Mouse (Mus musculus) retina, postnatal 7 days (tissue): ENCODE data around the gene Agtr1a.

Source experiments
- DNase-seq: peaks from one replicate; pipeline ENCODE4 v3.0.0-alpha.2; 2012; ENCODE audit warnings: low read depth, low spot score

The Agtr1a gene

DNA sequence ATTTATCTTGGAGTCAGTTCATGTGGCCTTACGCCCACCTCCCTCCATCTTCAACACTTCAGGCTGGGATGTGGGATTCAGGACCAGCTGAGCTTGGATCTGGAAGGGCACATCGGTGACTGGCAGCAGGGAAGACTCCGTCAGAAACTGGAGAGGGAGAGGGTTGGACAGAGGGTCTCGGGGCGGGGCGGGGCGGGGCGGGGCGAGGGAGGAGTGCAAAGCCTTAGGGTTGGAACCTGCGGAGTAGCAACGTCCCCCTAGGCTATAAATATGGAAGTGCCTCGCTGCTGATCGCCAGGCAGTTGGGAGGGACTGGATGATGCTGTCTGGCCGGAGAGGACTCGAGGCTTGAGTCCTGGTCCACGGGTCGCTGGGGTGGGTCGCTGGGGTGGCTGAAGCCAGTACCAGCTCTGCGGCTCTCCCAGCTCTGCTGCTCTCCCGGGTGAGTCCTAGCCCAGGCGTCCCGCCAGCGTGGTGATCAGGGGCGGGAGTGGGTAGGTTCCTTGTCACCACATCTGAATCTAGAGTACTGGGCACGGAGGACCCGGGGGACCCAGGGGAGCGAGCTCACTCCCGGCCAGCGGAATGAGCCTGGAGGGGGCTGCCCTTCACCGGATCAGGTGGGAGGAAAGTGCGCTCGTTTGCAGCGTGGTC lies at the start of gene Agtr1a:
TSS of gene Agtr1a (plus strand) at position 294 of the 654 bp plus-strand sequence.
- DNase-seq = peak; percentile 5

DNA sequence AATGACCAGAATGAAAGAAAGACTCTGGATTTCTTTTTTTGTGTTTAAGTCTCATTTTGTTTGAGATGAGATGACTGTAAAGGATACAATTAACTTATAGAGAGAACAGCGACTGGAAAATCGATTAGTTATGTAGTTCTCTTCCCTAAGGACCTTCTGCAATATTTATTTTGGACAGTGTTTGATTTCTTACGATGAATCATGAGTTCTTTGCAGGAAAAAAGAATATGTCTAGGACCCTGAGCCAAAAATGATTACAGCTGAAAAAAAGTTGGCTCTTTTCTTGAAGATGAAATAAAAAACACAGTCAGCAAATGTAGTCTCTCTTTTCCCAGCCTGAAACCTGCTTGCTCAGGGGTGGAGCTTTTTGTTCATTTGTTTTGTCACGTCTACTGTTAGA lies 26.0 kb upstream of the Agtr1a start:
- no peak for DNase-seq

DNA sequence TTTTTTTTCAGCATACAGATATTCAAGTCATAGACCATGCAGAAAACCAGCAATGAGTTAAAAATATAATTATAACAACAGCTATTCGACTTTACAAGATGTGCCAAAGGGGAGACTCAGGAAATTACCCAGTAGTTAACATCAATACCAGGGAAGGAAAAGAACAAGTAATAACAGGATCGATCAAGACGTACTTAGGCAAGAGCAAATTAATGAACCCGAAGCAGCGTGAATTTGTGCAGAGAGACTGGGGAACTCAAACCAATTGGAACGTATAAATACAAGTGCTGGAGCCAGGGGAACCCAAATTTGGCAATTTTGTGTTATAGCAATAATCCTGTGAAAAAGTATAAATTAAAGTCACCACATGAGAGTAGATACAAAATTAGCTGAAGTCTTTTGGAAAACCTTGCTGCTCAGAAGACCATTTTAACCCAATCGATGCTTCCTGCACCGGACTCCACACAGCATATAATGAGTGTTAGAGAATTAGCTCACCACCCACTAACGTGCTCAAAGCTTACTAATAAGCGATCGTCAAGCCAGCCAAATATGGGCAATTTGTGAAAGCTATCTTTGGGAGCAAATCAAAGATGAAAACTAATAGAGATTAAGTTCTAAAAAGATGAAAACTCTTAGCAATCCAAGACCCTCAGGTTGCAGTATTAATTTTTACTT lies 11.4 kb upstream of the Agtr1a start:
- DNase-seq = no peak

DNA sequence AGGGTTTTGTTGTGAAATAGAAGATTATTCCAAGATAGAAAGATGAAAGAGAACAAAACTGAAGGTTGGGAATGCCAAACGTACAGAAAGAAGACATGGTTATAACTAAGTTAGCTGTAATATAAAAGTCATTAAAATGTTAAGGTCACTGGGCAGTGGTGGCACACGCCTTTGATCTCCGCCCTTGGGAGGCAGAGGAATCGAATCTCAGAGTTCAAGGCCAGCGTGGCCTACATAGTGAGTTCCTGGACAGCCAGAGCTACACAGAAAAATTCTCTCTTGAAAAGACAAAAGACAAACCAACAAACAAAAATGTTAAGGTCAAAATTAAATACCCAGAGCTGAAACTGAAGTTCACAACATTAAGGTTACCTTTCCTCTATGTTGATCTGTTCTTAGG lies 5.2 kb upstream of the Agtr1a start:
- DNase-seq = no peak

DNA sequence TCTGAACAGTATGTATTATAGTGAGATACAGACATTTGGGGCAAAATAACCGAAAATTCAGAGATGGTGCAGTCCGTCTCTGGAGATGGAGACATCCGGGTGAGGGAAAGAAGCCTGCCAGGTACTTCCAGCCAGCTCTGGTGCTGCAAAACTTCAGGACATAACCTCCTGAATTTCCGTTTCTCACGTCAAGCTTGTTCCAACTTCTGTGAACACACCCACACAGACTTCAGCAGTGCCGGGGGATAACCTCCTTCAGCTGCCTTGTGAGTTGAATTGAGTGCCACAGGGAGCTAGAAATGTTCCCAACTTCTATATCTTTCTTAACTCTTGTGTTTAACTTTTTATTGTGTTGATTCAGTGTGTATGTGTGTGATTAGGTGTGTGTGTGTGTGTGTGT lies 4.4 kb upstream of the Agtr1a start:
- DNase-seq = no peak

DNA sequence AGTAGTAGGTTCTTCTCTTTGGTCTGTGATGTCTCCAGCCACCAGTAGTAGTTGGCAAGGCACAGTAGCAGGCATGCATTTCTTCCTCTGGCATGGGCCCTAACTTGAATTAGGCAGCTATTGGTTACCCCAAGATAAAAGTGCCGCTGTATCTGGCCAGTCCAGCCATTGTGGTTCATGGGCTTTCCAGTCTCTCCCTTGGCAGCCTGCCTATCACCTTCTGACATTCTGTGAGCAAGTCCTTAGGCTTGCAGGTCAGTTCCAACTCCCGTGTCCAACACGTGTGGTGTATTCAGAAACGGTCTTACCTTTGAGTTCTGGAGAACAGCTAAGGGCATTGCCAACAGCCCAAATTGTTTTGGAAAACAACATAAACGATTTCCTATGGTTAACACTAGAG lies 3.7 kb upstream of the Agtr1a start:
- no peak for DNase-seq

DNA sequence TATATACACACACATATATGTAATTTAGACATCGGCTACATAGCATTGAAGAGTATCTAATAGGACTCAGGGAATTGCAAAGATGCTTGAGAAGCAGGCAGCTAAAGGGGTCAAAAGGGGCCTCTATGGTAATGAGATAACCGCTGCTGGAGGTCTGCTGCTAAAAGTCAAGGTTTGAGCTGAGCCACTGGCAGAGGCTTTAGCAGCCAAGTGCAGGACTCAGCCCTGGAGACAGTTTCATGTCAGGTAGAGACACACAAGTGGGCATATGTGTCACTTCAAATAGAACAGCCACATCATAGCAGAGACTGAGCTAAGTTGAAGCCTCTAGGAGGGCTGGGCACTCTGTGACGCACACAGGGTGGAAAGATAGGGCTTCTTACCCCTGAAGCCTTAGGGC lies 1.6 kb upstream of the Agtr1a start:
- no peak for DNase-seq

DNA sequence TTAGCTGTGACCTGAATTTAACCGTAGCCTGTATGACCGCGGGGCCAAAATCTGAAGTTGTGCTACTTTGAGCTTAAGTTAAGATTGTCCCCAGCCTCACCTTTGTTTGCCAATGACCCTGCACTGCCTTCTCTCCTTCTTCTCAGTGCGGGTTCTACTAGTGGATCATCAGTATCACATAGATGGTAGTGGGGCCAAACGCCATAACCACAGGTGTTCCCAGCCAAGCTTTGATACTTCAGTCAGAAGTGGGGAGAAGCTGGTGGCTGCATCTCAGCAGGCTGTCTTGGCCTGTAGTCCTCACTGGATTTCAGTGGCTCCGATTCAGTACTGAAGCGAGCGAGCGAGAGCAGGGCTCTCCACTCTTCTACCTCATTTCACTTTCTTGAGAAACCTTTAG lies 672 bp downstream of the Agtr1a start:
- no peak for DNase-seq

DNA sequence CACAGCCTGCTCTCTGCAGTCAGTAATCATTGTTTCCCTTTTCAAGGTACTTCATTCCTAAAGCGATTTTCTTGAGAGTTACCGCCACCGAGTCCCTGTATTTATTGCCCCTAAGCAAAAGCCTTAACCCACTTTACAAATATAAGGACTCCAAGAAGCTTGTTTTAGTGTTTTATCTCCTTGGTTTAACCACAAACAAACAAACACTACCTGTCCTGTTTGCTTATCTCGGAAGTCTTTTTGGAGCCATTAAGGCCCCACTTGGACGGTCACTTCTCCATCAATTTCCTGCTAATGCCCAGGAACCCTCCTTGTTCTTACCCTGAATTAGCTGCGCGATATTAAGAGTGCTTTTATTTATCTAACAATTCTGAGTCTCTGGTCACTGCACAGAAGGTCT lies 1.4 kb downstream of the Agtr1a start:
- DNase-seq = no peak

DNA sequence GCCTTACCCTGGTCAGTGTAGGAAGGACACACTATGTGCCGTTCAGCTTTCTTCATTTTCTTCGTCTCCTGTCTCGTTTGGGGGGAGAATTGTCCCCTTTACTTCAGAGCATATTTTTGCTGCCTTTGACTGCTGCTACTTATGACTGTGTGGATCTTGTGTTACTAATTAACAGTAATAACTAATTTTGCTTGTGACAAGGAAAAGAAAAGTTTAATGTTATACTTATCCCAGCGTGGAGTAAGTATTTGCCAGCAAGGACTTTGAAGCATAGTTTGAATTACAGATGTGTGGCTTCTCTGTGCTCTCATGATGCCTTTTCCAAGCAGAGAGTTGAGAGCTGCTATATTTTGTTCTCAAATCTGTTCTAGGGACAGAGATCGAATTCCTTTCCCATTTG lies 2.3 kb downstream of the Agtr1a start:
- DNase-seq = no peak

DNA sequence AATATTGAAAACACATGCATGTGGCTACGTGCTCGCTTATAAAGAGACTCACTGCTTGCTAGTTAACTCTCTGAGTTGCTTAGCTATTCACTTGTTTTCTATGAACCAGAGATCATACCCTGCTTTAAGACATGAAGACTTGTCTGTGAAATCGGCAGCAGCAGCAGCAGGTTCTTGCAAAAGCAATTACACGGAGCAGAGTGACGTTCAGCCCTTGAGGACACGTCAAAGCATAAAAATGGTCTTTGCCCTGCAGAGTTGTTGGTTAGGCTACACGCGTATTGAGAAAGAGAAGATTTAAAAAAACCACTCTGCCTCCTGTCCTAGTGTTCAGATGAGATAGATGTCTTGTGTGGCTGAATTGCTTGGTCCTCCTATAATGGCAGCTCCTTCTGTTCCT lies 3.7 kb downstream of the Agtr1a start:
- DNase-seq = no peak

DNA sequence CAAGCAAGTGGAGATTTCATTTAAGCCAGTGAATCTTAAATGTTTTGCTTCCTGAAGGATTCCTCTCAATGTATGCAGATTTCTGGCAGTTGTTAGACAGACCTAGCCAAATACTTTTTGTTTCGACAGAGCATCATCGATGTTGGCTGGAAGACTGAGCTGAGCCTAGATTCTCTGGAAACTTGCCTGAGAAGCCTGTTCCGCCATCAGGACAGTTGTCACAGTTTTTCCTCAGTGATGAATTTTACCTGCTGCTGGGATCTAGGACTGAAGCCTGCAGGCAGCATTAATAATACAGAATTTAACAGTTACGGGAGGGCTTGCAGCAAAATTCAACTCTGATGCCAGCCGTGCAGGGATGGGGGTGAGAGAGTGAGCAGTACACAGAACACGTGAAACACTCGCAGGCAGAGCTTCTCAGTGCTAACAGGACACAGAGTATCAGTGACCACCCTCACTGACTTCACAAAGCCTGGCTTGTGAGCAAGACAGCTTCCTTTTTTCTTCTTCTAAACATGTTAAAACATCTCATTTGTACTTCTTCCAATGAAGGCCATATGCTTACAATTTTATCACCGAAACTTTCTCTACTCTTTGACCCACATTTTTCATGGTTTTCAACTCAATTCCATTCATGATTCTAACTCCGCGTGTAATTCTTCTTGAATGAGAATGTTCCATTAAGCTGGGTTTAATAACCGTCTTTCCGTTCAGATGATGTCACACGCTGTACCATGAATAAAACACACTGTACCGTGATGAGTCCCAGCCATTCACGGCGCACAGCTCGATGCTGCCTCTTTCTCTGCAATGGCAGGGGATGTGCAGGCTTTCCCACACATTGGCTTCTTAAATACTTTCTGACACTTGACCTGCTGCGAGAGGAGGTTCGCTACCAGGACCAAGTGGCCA lies 6.0 kb downstream of the Agtr1a start:
- no peak for DNase-seq

DNA sequence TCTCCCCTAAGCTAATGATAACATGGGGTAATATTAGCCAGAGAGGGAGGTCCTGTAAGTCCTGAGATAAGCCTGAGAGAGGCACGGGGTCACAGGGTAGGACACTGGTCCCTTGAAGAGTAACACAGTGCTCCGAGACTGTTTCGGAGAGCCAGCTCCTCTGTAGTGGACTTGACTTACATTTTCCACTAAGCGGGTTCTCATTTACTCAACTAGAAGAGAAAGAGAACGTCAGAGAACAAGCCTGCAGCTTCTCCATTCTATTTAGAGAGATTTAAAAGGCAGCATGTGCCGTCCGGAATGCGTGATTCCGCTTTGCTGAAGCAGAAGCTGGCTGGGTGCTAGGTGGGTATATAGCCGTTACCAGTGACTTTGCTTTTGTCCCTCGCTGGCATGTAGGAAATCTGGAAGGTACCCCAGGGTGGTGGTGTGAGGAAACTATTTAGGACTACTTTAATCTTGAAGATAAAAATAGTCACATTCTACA lies 9.2 kb downstream of the Agtr1a start:
- DNase-seq = no peak

DNA sequence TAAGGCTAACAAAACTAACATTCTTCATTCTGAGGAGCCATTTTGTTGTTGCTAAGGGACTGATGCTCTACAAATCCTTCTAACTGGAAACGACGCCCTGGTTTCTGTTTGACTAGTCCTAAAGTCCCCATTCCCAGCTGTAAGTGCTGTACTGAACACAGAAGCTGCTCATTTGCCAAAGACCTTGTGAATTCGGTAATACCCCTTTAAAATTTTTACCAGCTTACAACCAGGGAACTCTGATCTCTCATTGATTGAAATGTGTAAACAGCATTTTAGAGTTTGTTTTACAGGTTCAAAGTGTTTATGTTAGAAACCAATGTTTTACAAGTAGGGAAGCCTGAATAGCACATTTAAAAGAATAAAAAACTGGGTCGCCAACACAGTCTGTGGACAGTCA lies 10.6 kb downstream of the Agtr1a start:
- no peak for DNase-seq

DNA sequence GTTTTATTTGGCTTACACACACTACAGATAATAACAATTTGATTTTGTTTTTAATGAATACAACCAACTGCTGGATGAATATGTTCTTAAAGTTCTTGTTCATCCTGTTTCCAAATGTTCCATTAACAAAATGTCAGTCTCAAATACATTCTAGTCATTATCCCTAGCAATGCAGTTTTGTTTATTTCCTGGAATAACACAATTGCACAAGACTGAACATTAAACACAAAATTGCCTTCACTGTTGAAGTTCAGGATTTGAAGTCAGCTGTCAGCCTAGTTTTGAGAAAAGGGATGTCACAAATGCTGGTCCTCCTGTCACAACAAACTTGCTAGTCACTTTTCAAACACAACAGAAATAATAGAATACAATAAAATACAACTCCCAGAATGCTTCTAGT lies 12.1 kb downstream of the Agtr1a start:
- DNase-seq = no peak

DNA sequence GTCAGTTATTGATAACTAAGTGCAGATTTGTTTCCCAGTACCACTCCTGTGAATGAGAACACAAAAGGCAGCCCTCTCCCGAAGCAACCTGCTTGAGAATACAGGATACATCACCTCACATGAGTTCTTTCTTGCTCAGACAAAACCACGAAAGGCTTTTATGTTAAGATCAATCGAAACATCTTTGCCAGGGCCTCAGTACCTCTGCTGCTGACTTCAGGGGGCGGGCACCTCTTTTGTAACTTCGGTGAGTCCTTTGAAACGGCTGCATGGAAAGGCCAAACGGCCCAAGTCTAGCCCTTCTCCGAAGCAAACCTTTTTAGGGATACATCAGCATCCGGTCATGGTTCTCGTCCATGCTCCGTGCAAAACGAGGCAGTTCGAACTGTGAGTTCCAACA lies 15.7 kb downstream of the Agtr1a start:
- no peak for DNase-seq

DNA sequence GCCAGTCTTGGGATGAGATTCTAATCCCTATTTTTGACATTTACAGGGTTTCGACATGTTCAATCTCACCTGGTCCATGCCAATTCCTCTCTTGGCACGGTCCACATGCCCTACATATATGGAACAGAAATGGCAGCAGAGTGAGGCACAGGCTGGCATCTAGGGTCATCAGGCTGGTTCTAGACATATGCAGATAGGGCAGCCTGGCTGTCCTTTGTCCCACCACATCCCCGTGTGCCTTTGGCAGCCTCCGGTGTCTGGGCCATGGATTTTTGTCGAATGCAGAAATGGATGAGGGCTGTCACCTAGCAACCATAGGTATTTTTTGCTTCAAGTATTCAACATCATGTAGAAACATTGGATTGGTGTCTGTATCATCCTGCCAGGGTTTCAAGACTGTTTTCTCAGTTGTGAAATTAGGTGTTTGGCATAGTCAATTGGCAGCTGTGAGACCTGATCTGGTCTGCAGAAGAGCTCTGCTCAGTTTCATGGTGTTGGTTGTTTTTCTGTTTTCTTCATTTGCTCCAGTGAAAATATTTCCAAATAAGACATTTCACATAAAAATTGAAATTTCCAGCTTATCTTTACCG lies 18.8 kb downstream of the Agtr1a start:
- DNase-seq = no peak

DNA sequence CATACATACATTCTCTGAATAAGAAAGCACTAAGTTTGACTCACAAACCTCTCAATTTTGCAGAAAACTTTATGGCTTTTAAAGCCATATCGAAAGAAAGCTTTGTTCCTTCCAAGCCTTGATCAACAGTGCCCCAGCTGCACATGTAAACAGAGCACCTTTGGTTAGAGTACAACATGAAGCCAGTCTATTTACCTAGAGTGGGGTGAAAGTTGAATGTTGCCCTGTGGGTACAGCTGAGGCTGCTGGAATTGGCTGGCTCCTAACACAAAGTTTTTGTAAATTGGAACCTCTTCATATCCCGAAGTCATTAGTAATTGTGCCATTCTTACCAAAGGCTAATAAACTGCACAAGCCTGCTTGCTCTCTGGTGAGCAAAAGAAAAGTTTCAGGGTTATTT lies 19.7 kb downstream of the Agtr1a start:
- DNase-seq = no peak

DNA sequence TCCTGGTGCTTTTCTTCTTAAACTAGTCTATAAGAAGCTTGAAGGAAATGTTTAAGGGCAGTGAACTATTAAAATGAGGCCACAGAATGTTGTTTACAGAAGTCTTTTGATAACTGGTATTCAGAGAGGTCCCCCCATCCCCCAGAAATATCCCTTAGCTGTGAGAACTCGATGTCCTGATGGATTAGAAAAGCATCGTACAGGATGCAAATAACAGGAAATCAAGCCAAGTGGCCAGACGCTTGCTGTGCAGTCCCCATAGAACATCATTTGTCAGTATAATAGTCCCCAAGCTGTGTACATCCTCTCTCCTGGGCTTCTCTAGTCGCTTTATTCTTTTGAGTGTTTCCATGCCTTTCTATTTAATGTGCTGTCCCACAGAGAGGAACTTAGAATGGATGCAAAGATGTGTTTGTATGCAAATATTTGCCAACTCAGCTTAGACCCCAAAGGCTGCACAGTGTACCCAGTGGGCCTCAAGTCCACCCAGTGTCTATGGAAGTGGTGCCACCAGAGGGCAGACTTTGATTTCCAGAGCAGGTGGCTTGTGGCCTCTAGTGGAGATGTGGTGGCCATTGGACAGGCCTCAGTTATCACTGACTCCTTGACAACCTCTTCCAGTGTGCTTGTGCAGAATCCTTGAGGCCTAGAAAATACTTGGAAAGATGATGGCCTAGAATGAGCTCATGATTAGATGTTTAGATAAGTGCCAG lies 22.4 kb downstream of the Agtr1a start:
- no peak for DNase-seq

DNA sequence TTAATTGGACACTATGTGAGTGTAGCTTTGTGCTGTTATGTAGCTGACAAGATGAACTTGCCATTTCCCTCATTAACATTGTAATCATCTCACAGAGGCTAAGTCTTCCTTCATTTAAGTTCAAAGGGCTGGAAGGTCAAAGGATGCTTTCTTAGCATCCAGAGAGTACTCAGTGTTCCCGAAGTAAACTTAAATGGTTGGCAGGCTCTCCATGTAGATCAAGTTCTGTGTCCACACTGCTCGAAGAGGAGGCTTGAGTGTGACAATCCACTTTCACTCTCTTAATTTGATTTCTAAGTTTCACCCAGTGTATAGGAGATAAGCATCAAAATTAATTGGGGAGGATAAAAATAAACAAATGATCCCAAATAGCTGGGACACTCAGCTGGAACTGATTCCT lies 23.6 kb downstream of the Agtr1a start:
- no peak for DNase-seq

DNA sequence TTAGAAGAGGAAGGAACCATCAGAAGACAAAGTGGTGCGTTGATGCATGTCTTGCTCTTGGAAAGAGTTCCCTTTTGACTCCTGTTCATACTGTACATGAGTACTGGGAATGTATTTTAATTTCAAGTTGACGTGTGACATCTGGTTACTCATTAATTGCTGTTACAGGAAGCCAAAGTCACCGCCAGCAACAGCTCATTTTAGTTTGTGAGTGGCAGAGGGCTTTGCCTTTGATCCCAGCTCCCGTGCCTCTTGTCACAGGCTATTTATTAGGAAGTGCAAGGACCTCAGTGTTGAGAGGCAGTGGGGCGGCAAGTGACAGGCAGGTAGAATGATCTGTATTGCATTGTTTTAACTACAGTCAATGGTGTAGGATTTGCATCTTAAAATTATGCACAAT lies 24.8 kb downstream of the Agtr1a start:
- DNase-seq = no peak

DNA sequence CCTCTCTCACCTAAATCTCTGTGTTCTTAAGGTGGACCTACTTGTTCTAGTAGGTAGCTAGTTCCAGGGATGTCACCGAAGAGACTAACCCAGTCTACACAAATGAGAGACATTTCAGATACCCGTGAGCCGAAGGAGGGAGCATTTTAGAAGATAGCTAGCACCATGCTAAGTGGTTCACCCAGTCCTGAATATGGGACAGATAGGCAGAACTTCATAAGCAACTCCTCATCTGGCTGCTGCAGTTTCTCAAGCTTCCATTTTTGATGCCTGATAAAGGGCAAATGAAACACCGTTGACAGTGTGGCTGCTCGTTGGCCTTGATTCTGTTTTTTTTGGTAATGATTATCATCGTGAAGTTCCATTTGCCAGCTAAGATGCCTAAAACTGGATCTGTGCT lies 25.8 kb downstream of the Agtr1a start:
- DNase-seq = no peak
